Mouse (Mus musculus): ENCODE measurements at regions not wholly inside any gene's neighbourhood (a gene's known extent, or its start where the extent isn't known, plus 50 kb on each side); places are given as distances from the start of the nearest gene placed in this dataset.

DNA sequence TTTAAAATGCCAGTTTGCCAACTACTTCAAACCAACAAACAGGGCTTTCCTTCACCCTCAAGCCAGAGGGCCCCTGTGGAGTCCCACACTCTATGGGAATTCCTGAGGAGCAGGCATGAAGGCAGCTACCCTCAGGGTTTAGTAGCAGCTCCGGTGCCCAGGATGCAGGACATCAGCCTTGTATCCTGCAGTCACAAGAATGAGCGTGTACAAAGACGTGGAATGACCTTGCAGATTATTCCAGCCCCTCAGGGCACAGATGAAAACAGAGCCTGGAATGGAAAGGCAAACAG is 143.2 kb upstream of the Car8 start:
- Histone ChIP-seq H3K27ac (ENCODE audit: low read depth, low read length) (no peak overlapping the region), H3K4me2 (ENCODE audit: low read depth, low read length, severe bottlenecking) (no peak overlapping the region), H3K4me1 (replicated peaks; ENCODE audit: control insufficient read depth, insufficient read depth, low read length) (peaks cover 8% of the 10 kb centered on the region; the same call in 1 of the 2 replicates), H3K9me3 (ENCODE audit: control insufficient read depth, low read length) (no peaks in the 10 kb centered on the region), H3K36me3 (ENCODE audit: control insufficient read depth, insufficient read depth, low read length) (no peaks in the 10 kb centered on the region), H3K9ac (ENCODE audit: low read length) (no peak overlapping the region), H3K4me3 (ENCODE audit: low read depth, low read length) (no peak overlapping the region), H3K27me3 (ENCODE audit: control insufficient read depth, insufficient read depth, low read length) (no peaks in the 10 kb centered on the region)
- ATAC-seq (replicated peaks; ENCODE audit: low FRiP score) (no peak), DNase-seq (ENCODE audit: low spot score) (no peak)
- WGBS, result 48% methylated on average over 3 of the region's 3 CpGs

DNA sequence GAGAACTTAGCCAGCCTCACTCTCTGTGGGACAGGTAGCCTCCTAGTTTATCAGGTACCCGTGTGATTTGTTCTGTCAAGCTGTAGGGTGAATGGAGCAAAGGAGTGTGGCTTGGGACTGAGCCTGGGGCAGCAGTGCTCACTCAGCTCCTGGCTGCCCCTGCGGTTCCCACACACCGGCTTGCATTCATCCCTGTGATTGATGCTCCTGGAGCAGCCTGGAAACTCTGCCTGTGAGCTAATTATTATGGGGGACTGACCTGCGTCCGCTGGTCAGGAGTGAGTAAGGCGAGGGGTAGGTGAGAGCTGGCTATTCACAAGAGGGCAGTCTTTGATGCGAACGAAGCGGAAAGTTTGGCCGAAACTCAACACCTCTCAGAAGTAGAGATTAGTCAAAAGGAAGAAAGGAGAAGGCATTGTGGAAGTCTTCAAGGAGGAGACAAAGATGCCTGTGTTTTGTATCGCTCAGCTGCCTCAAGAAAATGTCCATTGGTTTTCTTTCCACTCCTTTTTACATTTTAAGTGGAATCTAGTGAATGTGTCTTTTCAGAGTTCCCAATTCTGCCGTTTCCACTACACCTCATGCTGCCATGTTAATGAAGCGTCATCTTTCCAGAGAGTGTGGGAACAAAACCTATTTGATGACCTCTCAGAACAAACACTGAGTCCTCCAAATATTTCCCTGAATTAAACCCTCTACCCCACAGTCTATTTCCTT is 142.7 kb upstream of the Car8 start:
- Histone ChIP-seq H3K27ac (ENCODE audit: low read depth, low read length) (no peak overlapping the region), H3K4me3 (ENCODE audit: low read depth, low read length) (no peak overlapping the region), H3K9me3 (ENCODE audit: control insufficient read depth, low read length) (no peaks in the 10 kb centered on the region), H3K4me1 (replicated peaks; ENCODE audit: control insufficient read depth, insufficient read depth, low read length) (peaks cover 8% of the 10 kb centered on the region; the same call in 1 of the 2 replicates), H3K9ac (ENCODE audit: low read length) (peak overlapping the region; percentile 7; the same call in 1 of the 2 replicates), H3K27me3 (ENCODE audit: control insufficient read depth, insufficient read depth, low read length) (no peaks in the 10 kb centered on the region), H3K36me3 (ENCODE audit: control insufficient read depth, insufficient read depth, low read length) (no peaks in the 10 kb centered on the region), H3K4me2 (ENCODE audit: low read depth, low read length, severe bottlenecking) (no peak overlapping the region)
- WGBS, result 17% methylated on average over 13 of the region's 13 CpGs
- ATAC-seq (replicated peaks; ENCODE audit: low FRiP score) (peak; percentile 66), DNase-seq (ENCODE audit: low spot score) (no peak)

DNA sequence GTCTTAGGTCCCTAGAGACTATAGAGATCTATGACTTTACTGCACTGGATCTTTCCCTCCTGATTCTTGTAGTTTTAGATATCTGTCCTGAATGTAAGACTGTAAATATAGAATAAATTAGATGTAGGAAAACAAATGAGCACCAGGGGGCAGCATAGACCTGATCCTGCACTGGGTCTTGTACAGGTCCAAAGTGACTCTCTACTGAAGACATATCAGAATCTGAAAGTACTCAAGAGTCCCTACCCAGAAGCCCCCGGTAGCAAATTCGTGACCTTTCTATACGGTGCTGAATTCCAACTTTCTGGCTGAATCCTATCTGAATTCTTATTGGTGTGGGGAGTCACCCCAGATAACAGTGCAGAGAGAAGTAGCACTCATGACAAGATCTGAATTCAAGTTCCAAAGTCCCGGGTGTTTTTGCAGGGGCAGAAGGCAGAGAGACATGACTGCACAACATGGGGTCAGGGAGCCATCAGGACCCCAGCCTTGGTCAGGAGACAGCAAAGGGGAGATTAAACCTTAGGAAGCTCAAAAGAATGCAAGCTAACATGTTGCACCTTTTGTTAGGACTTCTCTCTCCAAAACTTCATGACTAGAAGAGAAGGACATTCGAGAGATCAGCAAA is 142.0 kb upstream of the Car8 start:
- H3K4me2 ChIP-seq (ENCODE audit: low read depth, low read length, severe bottlenecking), result no peak overlapping the region
- peak; percentile 74 for ATAC-seq (replicated peaks; ENCODE audit: low FRiP score)
- H3K4me1 ChIP-seq (replicated peaks; ENCODE audit: control insufficient read depth, insufficient read depth, low read length), result peaks cover 8% of the 10 kb centered on the region; the same call in 1 of the 2 replicates
- no peak overlapping the region for H3K4me3 ChIP-seq (ENCODE audit: low read depth, low read length)
- no peaks in the 10 kb centered on the region for H3K36me3 ChIP-seq (ENCODE audit: control insufficient read depth, insufficient read depth, low read length)
- H3K27me3 ChIP-seq (ENCODE audit: control insufficient read depth, insufficient read depth, low read length), result no peaks in the 10 kb centered on the region
- peak; percentile 60 for DNase-seq (ENCODE audit: low spot score)
- H3K27ac ChIP-seq (ENCODE audit: low read depth, low read length), result no peak overlapping the region
- WGBS, result 68% methylated on average over 5 of the region's 5 CpGs
- H3K9me3 ChIP-seq (ENCODE audit: control insufficient read depth, low read length), result no peaks in the 10 kb centered on the region
- H3K9ac ChIP-seq (ENCODE audit: low read length), result 0 out of 2 replicates have a peak overlapping the region, but pooled peaks have one; percentile 7

DNA sequence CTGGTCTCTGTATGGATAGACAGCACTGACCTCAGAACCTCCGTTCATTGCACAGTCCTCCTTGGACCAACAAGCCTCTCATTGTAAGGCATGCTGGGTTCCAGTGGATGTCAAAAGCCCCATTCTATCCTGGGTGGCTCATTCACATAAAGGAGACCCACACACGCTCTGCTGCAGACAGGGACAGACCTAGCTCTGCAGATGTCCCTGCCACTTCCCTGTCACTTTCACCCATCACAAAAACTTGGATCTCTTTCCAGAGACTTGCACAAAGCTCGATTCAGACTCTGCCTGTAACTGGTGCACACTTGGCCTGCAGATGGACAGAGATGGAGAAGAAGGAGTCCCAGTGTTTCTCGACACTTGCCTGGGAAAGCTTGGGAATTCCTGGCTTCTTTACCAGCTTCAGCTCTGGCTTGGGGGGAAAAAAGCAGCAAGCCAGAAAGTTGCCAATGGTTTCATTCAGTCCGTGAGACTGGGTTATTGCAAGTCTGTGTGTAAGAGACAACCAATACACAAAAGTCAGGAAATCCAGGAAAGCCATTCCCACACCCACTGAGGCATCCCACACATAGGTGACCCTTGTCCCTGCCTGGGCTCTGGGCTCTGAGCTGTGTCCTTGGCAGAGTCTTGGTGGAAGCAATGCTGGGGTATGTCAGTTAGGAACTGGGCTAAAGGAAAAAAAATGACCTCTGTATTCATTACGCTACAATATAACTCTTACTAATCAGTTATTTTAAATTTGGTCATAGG is 136.1 kb upstream of the Car8 start:
- Histone ChIP-seq H3K9me3 (ENCODE audit: control insufficient read depth, low read length) (no peaks in the 10 kb centered on the region), H3K4me1 (replicated peaks; ENCODE audit: control insufficient read depth, insufficient read depth, low read length) (no peaks in the 10 kb centered on the region), H3K4me3 (ENCODE audit: low read depth, low read length) (no peak overlapping the region), H3K27ac (ENCODE audit: low read depth, low read length) (no peak overlapping the region), H3K36me3 (ENCODE audit: control insufficient read depth, insufficient read depth, low read length) (no peaks in the 10 kb centered on the region), H3K27me3 (ENCODE audit: control insufficient read depth, insufficient read depth, low read length) (no peaks in the 10 kb centered on the region), H3K4me2 (ENCODE audit: low read depth, low read length, severe bottlenecking) (no peak overlapping the region), H3K9ac (ENCODE audit: low read length) (no peak overlapping the region)
- WGBS, result 79% methylated on average over 6 of the region's 6 CpGs
- DNase-seq (ENCODE audit: low spot score) (no peak), ATAC-seq (replicated peaks; ENCODE audit: low FRiP score) (no peak)

DNA sequence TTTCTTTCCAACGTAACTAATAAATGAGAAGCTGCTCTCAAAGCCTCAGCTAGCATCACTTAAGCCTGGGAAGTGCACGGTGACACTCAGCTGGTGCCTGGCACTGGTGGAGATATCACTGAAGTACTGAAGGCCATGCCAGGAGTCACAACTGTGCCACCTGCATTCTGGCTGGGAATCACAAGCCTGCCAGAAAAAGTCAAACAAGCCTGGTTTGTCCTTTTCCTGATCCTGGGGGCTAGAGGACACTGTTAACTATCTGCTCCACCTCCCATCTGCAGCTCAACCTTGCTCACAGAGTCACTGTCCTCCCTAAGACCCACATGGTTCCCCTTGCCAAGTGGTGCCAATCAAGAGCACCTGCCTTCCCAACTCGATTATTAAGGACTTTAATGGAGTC is 135.2 kb upstream of the Car8 start:
- H3K4me2 ChIP-seq (ENCODE audit: low read depth, low read length, severe bottlenecking), result no peak overlapping the region
- H3K4me1 ChIP-seq (replicated peaks; ENCODE audit: control insufficient read depth, insufficient read depth, low read length), result no peaks in the 10 kb centered on the region
- H3K27ac ChIP-seq (ENCODE audit: low read depth, low read length), result no peak overlapping the region
- ATAC-seq (replicated peaks; ENCODE audit: low FRiP score) (no peak), DNase-seq (ENCODE audit: low spot score) (no peak)
- no peaks in the 10 kb centered on the region for H3K27me3 ChIP-seq (ENCODE audit: control insufficient read depth, insufficient read depth, low read length)
- H3K4me3 ChIP-seq (ENCODE audit: low read depth, low read length), result no peak overlapping the region
- H3K36me3 ChIP-seq (ENCODE audit: control insufficient read depth, insufficient read depth, low read length), result no peaks in the 10 kb centered on the region
- whole genome bisulfite sequencing, result 86% methylated on average over 3 of the region's 3 CpGs
- no peak overlapping the region for H3K9ac ChIP-seq (ENCODE audit: low read length)
- no peaks in the 10 kb centered on the region for H3K9me3 ChIP-seq (ENCODE audit: control insufficient read depth, low read length)

DNA sequence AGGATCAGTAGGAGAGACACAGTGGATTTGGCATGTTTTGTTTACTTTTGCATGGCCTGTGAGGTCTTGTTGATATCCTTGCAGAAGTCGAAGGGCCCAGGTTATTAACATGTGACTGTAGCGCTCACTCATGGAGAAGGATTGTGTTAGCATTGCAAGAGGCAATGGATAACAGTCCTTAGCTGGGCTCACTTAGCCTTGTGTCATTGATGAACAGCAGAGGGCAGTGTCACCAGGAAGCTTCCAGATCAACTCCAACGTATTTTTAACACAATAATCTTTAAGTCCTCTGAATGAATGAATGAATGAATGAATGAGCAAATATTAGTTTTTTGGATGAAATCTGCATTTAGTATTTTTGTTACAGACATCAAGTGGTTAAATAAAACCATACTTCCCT is 133.2 kb upstream of the Car8 start:
- WGBS, result 75% methylated on average over 3 of the region's 3 CpGs
- Histone ChIP-seq H3K4me3 (ENCODE audit: low read depth, low read length) (no peak overlapping the region), H3K27me3 (ENCODE audit: control insufficient read depth, insufficient read depth, low read length) (no peaks in the 10 kb centered on the region), H3K9ac (ENCODE audit: low read length) (no peak overlapping the region), H3K36me3 (ENCODE audit: control insufficient read depth, insufficient read depth, low read length) (no peaks in the 10 kb centered on the region), H3K4me1 (replicated peaks; ENCODE audit: control insufficient read depth, insufficient read depth, low read length) (no peaks in the 10 kb centered on the region), H3K27ac (ENCODE audit: low read depth, low read length) (no peak overlapping the region), H3K9me3 (ENCODE audit: control insufficient read depth, low read length) (no peaks in the 10 kb centered on the region), H3K4me2 (ENCODE audit: low read depth, low read length, severe bottlenecking) (no peak overlapping the region)
- ATAC-seq (replicated peaks; ENCODE audit: low FRiP score) (no peak), DNase-seq (ENCODE audit: low spot score) (no peak)

DNA sequence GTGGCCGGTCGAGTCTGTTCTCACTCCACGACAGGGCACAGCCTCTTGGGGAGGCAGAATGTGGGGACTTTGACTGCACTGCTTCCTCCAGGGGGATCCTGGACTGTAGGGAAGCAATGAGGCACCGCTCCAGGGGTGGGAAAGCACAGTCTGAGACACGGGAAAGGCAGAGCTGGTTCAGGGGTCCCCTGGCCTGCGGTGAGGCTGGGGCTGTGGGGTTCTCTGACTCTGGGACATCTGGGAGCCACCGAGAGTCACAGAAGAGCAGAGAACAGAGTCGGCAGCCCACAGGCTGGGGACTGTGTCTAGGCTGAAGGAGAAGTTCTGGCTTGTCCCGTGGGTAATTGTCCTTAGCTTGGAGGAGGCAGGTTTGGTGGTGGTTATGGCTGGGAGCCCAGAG is 131.9 kb upstream of the Car8 start:
- H3K9ac ChIP-seq (ENCODE audit: low read length), result no peak overlapping the region
- H3K27me3 ChIP-seq (ENCODE audit: control insufficient read depth, insufficient read depth, low read length), result no peaks in the 10 kb centered on the region
- no peak overlapping the region for H3K4me3 ChIP-seq (ENCODE audit: low read depth, low read length)
- DNase-seq (ENCODE audit: low spot score), result no peak
- H3K36me3 ChIP-seq (ENCODE audit: control insufficient read depth, insufficient read depth, low read length), result no peaks in the 10 kb centered on the region
- H3K4me1 ChIP-seq (replicated peaks; ENCODE audit: control insufficient read depth, insufficient read depth, low read length), result no peaks in the 10 kb centered on the region
- no peak overlapping the region for H3K27ac ChIP-seq (ENCODE audit: low read depth, low read length)
- no peaks in the 10 kb centered on the region for H3K9me3 ChIP-seq (ENCODE audit: control insufficient read depth, low read length)
- ATAC-seq (replicated peaks; ENCODE audit: low FRiP score), result no peak
- WGBS, result 78% methylated on average over 9 of the region's 9 CpGs
- H3K4me2 ChIP-seq (ENCODE audit: low read depth, low read length, severe bottlenecking), result no peak overlapping the region

DNA sequence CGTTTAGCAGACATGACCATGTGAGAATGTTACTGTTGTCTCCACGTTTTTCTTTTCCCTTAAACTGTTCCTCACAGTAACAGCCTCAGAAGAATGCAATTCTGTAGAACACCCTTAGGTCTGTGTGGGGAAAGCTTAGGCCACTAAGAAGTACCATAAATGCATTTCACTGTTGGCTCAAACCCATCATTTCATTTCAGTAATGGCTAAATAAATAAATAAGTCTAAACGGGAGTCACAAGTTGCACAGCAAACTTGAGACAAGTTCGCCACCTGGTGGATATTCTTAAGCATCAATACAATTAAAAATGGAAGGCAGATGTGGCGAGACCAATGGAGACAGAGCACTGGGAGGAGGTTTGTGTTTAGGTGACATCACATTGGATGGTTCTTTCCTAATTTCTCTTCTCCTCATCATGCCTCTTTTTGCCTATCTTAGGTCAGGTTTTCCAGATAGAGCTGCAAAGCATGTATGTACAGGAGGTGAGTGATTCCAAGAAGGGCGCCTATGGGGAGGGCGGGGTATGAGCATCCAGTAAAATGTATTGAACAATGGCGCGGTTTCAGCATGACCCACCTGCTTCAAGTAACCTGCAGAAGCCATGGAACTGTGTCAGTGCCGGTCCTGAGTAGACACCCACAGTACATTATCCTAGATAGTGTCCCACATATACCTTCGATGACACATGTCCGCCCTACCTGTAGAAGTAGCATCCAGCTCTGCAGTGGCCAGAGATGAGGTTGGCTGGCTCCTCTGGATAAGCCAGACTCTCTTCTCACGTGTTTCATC is 128.8 kb upstream of the Car8 start:
- ATAC-seq (replicated peaks; ENCODE audit: low FRiP score) (peak; percentile 54), DNase-seq (ENCODE audit: low spot score) (no peak)
- Histone ChIP-seq H3K36me3 (ENCODE audit: control insufficient read depth, insufficient read depth, low read length) (no peaks in the 10 kb centered on the region), H3K4me1 (replicated peaks; ENCODE audit: control insufficient read depth, insufficient read depth, low read length) (no peaks in the 10 kb centered on the region), H3K9me3 (ENCODE audit: control insufficient read depth, low read length) (no peaks in the 10 kb centered on the region), H3K27ac (ENCODE audit: low read depth, low read length) (no peak overlapping the region), H3K4me3 (ENCODE audit: low read depth, low read length) (no peak overlapping the region), H3K9ac (ENCODE audit: low read length) (no peak overlapping the region), H3K4me2 (ENCODE audit: low read depth, low read length, severe bottlenecking) (no peak overlapping the region), H3K27me3 (ENCODE audit: control insufficient read depth, insufficient read depth, low read length) (no peaks in the 10 kb centered on the region)
- 61% methylated on average over 13 of the region's 13 CpGs for WGBS
